Mouse (Mus musculus) CH12.LX (cell line): ENCODE results near the gene Emc7. TPM values are rescaled to one million over a fixed set of nuclear protein-coding genes. Genes with fewer than 3 reads are reported as not detected.
A peak's percentile ranks its signal among the peaks of the same experiment; 100 is the strongest.

Experiments
- DNase-seq: peaks from one replicate; pipeline ENCODE4 v3.0.0-alpha.2; 2013; ENCODE audit errors: extremely low read depth
- H3K27ac ChIP-seq: 2 replicates; pipeline ENCODE4 v1.5.1; 2012; ENCODE audit warnings: low read depth, mild to moderate bottlenecking, control low read depth, moderate library complexity; ENCODE audit not compliant: insufficient read depth
- H3K27me3 ChIP-seq: replicated peaks from 2 replicates; pipeline ENCODE3; 2012; ENCODE audit warnings: inconsistent platforms
- H3K36me3 ChIP-seq, 2 experiments: replicated peaks in 1 of 2; 2 replicates each; pipeline versions ENCODE3 to v1.6.1; 2012; ENCODE audit warnings: inconsistent platforms in 1 of 2, low read length in 1 of 2, mild to moderate bottlenecking in 1 of 2, mixed read lengths in 1 of 2, moderate library complexity in 1 of 2; ENCODE audit not compliant: control insufficient read depth in 1 of 2, insufficient read depth in 1 of 2
- H3K4me1 ChIP-seq, 2 experiments: 2 replicates each; pipeline ENCODE4 v1.6.1; 2012; ENCODE audit warnings: inconsistent platforms in 1 of 2, moderate library complexity in 1 of 2; ENCODE audit not compliant: insufficient read depth in 2 of 2, control insufficient read depth in 1 of 2
- H3K4me2 ChIP-seq: 2 replicates; pipeline ENCODE4 v1.6.1; 2012; ENCODE audit warnings: low read depth, mild to moderate bottlenecking, control low read depth; ENCODE audit not compliant: poor library complexity, insufficient read depth, severe bottlenecking
- H3K4me3 ChIP-seq, 3 experiments: fragments of 150-350 bp in 1 of 3; sonication (generic) in 1 of 3; replicated peaks in 1 of 3; 2 replicates each; pipeline versions ENCODE3 to v1.5.1; 2011 to 2012; ENCODE audit warnings: low read depth in 2 of 3, low read length in 2 of 3, mild to moderate bottlenecking in 2 of 3, moderate library complexity in 2 of 3, control low read depth in 1 of 3, improper control_type of control experiment in 1 of 3, inconsistent platforms in 1 of 3, mixed read lengths in 1 of 3; ENCODE audit not compliant: poor library complexity in 1 of 3
- H3K79me2 ChIP-seq: replicated peaks from 2 replicates; pipeline ENCODE4 v1.6.1; 2012; ENCODE audit warnings: mild to moderate bottlenecking, moderate library complexity; ENCODE audit not compliant: control insufficient read depth, poor library complexity, insufficient read depth, severe bottlenecking; ENCODE audit errors: extremely low read depth
- H3K9ac ChIP-seq: 2 replicates; pipeline ENCODE4 v1.6.1; 2012; ENCODE audit warnings: low read depth, mild to moderate bottlenecking, control low read depth, moderate library complexity; ENCODE audit not compliant: insufficient read depth
- H3K9me3 ChIP-seq: replicated peaks from 2 replicates; pipeline ENCODE3; 2012; ENCODE audit warnings: low read length, inconsistent platforms, mixed read lengths
- BHLHE40 ChIP-seq: IDR thresholded peaks from 2 replicates; pipeline ENCODE4 v1.6.1; 2011; ENCODE audit warnings: mild to moderate bottlenecking, low read depth, low read length, improper control_type of control experiment
- CHD2 ChIP-seq: IDR thresholded peaks from 2 replicates; pipeline ENCODE4 v1.6.1; 2011; ENCODE audit warnings: low read length, improper control_type of control experiment
- CTCF ChIP-seq, 2 experiments: IDR thresholded peaks in 1 of 2; conservative IDR thresholded peaks in 1 of 2; 2 replicates each; pipeline ENCODE4 v1.5.1; 2011 to 2012; ENCODE audit warnings: low read depth in 2 of 2, low read length in 2 of 2, improper control_type of control experiment in 1 of 2, inconsistent platforms in 1 of 2, mild to moderate bottlenecking in 1 of 2, moderate library complexity in 1 of 2
- E2F4 ChIP-seq: IDR thresholded peaks from 2 replicates; pipeline ENCODE4 v1.6.1; 2011; ENCODE audit warnings: low read depth, low read length, improper control_type of control experiment; ENCODE audit not compliant: insufficient replicate concordance
- ELF1 ChIP-seq: IDR thresholded peaks from 2 replicates; pipeline ENCODE4 v1.6.1; 2014; ENCODE audit warnings: low read depth, mild to moderate bottlenecking, inconsistent platforms, low read length, improper control_type of control experiment
- IRF4 ChIP-seq: IDR thresholded peaks from 2 replicates; pipeline ENCODE4 v1.6.1; 2014; ENCODE audit warnings: low read depth, mild to moderate bottlenecking, inconsistent platforms, low read length, improper control_type of control experiment
- MEF2A ChIP-seq: IDR thresholded peaks from 2 replicates; pipeline ENCODE4 v1.6.1; 2014; ENCODE audit warnings: low read depth, mild to moderate bottlenecking, inconsistent platforms, low read length, improper control_type of control experiment, borderline replicate concordance
- MXI1 ChIP-seq: IDR thresholded peaks from 2 replicates; pipeline ENCODE4 v1.6.1; 2011; ENCODE audit warnings: mild to moderate bottlenecking, low read depth, low read length, improper control_type of control experiment
- NRF1 ChIP-seq: IDR thresholded peaks from 2 replicates; pipeline ENCODE4 v1.6.1; 2014; ENCODE audit warnings: low read depth, mild to moderate bottlenecking, inconsistent platforms, low read length, improper control_type of control experiment, moderate library complexity
- PAX5 ChIP-seq: IDR thresholded peaks from 2 replicates; pipeline ENCODE4 v1.6.1; 2012; ENCODE audit warnings: low read length, inconsistent platforms, mixed read lengths
- SIN3A ChIP-seq: IDR thresholded peaks from 2 replicates; pipeline ENCODE4 v1.6.1; 2012; ENCODE audit warnings: low read length, improper control_type of control experiment, inconsistent platforms
- SMC3 ChIP-seq: IDR thresholded peaks from 2 replicates; pipeline ENCODE4 v1.6.1; 2011; ENCODE audit warnings: low read depth, low read length, improper control_type of control experiment
- ZC3H11A ChIP-seq: IDR thresholded peaks from 2 replicates; pipeline ENCODE4 v1.6.1; 2012; ENCODE audit warnings: low read depth, mild to moderate bottlenecking, inconsistent platforms, low read length, improper control_type of control experiment
- ZMIZ1 ChIP-seq: IDR thresholded peaks from 2 replicates; pipeline ENCODE4 v1.6.1; 2012; ENCODE audit warnings: low read depth, mild to moderate bottlenecking, inconsistent platforms, low read length, improper control_type of control experiment
- ZNF384 ChIP-seq: IDR thresholded peaks from 2 replicates; pipeline ENCODE4 v1.6.1; 2012; ENCODE audit warnings: low read depth, low read length, improper control_type of control experiment, inconsistent platforms
- dilution Hi-C: fragments of 300-500 bp; cut with MboI; formaldehyde crosslinking; loops from 2 replicates; pipeline ENCODE4 v1.14.3; 2020; ENCODE audit warnings: low sequenced_read_pairs; ENCODE audit not compliant: extremely low pct_unique_long_range_greater_than_20kb, extremely low pct_ligation_motif_present
- in situ Hi-C: fragments of 300-500 bp; cut with MboI; formaldehyde crosslinking; loops from 3 replicates; pipeline ENCODE4 v1.14.3; 2019; ENCODE audit warnings: low sequenced_read_pairs, low pct_ligation_motif_present, low pct_unique_long_range_greater_than_20kb, mixed read lengths
- polyA plus RNA-seq: library from polyadenylated mRNA; unstranded; fragments of >175 nt; gene quantifications from 2 replicates; pipeline ENCODE4 v1.2.1, GENCODE M21; 2012; ENCODE audit warnings: low read depth; ENCODE audit not compliant: insufficient read length
- total RNA-seq, 2 experiments: library from RNA; depleted of rRNA; stranded (reverse); fragments of 300-350 nt in 1 of 2; fragments of >200 nt in 1 of 2; gene quantifications; 2 replicates each; pipeline ENCODE4 v1.2.3; 2012 to 2014

Emc7 gene
- total and polyA plus RNA-seq, 3 experiments, result 16.5 to 26.6 (median 25.6) TPM

GRCm38 (mm10) chr2:112476554-112476953 is 21.8 kb downstream of the Emc7 start:
- Histone ChIP-seq H3K36me3 (peaks cover 0 to 6% of the 10 kb centered on the region in 2 experiments), H3K4me1 (no peaks in the 10 kb centered on the region), H3K9ac (no peak overlapping the region), H3K79me2 (no peaks in the 10 kb centered on the region), H3K27ac (no peak overlapping the region), H3K4me2 (no peak overlapping the region), H3K27me3 (no peaks in the 10 kb centered on the region), H3K4me3 (no peak overlapping the region), H3K9me3 (no peaks in the 10 kb centered on the region)
- in situ Hi-C loops, result loop anchor here (5.0 to 10.0 kb wide), 2 partner anchors 99 to 212 kb away; partner anchors contain the start of genes Gm21985, Katnbl1, Nop10 and Slc12a6
- dilution Hi-C loops, result no loop called here
- DNase-seq, result no peak
- no peak for TF ChIP-seq ELF1
- TF ChIP-seq ZNF384, result no peak
- TF ChIP-seq ZMIZ1, result no peak
- no peak for TF ChIP-seq E2F4
- TF ChIP-seq MEF2A, result no peak
- TF ChIP-seq CTCF (conservative IDR thresholded peaks at IDR 0.05 in 1 of 2, IDR thresholded peaks at IDR 0.05 in 1 of 2; ENCODE audit: low read depth in 2 of 2, low read length in 2 of 2), result no peak

DNA sequence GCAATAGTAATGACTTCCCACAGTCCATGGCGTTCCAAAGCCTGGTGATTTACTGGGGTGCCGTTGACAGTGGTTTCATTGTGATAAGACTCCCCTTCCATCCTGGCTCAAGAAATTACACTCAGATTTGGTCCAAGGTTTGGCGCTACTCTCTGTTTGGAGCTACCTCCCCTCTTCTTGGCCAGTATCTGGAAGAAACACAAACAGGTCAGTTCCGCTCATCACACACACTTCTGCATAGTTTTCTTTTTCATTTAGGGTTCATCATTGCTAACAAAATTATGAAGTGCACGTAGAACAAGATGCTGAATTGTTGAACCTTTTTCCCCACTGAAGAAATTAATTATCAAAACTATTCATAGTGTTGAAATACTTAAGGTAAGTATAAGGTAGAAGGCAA is 25.9 kb downstream of the Emc7 start, which contains the start of gene Chrm5:
TSS of gene Chrm5 (minus strand) at position 101 of the 400 bp plus-strand sequence.
- Histone ChIP-seq H3K4me2 (0 out of 2 replicates have a peak within 1 kb of the TSS, but pooled peaks have one; percentile 48), H3K36me3 (no peaks in the 10 kb centered on the region), H3K79me2 (no peaks in the 10 kb centered on the region), H3K9me3 (no peaks in the 10 kb centered on the region), H3K4me1 (no peaks in the 10 kb centered on the region), H3K4me3 (no peak within 1 kb of the TSS), H3K27ac (no peak within 1 kb of the TSS), H3K27me3 (no peaks in the 10 kb centered on the region), H3K9ac (no peak within 1 kb of the TSS)
- in situ Hi-C loops (no loop called here), dilution Hi-C loops (no loop called here)
- no peak for TF ChIP-seq NRF1
- TF ChIP-seq IRF4, result no peak
- TF ChIP-seq SIN3A, result no peak
- TF ChIP-seq PAX5, result no peak
- no peak for TF ChIP-seq SMC3
- TF ChIP-seq BHLHE40, result no peak
- no peak for TF ChIP-seq CHD2
- TF ChIP-seq CTCF (conservative IDR thresholded peaks at IDR 0.05 in 1 of 2, IDR thresholded peaks at IDR 0.05 in 1 of 2; ENCODE audit: low read depth in 2 of 2, low read length in 2 of 2), result no peak
- TF ChIP-seq ZC3H11A, result no peak
- TF ChIP-seq MXI1, result no peak
- no peak for TF ChIP-seq E2F4
- DNase-seq, result no peak
